Mouse (Mus musculus): ENCODE results near the gene Blvrb.
A peak's percentile ranks its signal among the peaks of the same experiment; 100 is the strongest.

Blvrb gene

DNA sequence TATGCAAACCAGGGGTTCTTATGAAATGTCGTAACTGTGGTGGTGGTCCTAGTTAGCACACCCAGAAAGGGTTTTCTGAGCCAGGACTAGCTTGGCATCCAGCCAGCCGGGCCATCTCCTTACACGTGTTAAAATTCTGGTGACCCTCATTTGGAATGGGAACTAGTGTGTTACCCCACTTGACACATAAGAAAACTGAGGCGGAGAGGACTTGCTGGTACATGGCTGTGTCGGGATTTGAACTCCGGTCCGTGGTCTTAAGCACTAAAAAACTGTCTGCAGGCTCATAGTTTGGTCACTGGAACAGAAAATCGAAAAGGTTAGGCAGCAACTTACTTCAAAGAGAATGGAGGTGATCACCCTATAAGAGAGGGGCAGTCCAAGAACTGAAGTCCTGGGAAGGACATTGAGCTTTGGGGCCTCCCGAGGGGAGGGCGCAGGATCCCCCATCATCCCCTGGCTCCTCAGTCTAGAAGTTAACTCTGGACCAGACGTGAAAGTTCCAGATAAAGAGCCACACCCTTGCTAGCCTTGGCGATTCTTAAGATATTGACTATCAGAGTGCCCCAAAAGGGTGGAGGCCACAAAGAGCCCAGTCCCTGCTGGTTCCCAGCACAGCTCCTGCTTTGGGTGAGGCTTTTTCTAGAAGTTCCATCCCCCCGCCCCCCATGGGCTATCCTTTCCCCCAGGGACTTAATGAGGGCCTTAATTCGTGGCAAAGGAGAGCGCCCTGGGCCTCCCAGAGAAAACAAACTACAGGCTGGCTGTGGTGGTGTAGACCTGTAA lies 836 bp downstream of the Blvrb start:
- DNase-seq (ENCODE audit: low spot score), result no peak

DNA sequence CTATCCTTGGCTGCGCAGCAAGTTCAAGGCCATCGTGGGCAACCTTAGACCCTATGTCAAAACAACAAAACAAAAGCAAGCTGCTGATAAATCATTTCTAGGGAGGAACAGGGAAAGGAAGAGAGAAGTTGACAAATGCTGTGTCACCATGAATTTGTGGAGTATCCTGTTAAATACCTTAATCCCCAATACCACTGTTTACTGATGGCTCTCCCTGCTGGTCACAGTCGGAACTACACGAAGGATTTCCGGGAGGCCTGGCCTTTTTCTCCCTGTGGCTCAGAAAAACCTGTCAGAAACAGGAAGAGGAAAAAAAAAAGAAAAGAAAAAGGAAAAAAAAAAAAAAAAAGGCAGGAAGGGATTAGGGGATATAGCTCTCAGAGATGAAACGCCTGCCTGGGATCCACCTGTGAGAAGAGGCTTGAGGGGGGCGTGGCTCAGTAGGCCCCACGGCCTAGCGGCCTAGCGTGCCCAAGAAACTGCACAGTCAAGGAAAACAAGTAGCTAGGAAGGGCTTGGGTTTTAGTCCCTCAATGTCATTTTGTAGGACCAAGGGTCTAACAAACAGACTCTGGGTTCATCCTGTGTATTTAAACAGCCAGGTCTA lies 1.6 kb downstream of the Blvrb start:
- peak; percentile 64 for DNase-seq (ENCODE audit: low spot score)

DNA sequence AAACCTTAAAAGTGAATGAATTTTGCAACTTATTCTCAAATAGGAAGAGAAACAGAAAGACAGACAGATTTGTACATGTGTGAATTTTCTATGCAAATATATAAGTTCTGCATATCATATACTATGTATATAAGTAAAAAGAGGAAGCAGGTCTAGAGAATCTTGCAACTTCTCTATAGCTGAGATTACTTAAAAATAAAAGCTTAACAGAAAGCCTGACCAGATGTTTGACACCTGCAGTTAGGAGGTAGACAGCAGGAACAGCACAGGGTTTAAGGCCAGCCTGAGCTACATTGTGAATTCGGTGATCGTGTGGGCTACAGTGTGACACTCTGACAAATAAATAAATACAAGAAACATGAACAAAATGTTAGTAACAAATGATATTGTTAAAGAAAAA lies 3.6 kb downstream of the Blvrb start:
- no peak for DNase-seq (ENCODE audit: low spot score)

DNA sequence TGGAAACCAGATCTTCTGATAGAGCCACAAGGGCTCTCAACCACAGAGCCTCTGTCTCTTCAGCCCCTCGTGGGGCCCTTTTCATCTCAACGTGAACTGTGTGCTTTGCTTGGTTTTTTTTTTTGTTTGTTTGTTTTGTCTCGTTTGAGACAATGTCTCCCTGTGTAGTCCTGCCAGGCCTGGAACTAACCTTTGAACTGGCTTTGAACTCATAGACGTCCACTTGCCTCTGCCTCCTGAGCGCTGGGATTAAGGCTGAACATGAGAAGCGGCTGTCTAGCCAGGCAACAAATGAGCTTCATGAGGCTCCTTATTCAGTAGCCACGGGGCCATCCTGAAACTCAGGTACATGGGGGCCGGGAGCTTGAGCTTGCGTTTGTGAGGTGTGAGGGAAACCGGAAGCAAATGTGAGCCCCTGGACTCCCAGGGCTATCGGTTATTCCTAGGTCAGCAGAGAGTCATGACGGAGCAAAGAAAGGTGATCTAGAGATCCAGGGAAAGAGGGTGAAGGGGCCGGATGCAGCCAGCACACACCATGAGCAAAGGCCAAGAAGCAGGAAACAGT lies 4.5 kb downstream of the Blvrb start:
- no peak for DNase-seq (ENCODE audit: low spot score)

DNA sequence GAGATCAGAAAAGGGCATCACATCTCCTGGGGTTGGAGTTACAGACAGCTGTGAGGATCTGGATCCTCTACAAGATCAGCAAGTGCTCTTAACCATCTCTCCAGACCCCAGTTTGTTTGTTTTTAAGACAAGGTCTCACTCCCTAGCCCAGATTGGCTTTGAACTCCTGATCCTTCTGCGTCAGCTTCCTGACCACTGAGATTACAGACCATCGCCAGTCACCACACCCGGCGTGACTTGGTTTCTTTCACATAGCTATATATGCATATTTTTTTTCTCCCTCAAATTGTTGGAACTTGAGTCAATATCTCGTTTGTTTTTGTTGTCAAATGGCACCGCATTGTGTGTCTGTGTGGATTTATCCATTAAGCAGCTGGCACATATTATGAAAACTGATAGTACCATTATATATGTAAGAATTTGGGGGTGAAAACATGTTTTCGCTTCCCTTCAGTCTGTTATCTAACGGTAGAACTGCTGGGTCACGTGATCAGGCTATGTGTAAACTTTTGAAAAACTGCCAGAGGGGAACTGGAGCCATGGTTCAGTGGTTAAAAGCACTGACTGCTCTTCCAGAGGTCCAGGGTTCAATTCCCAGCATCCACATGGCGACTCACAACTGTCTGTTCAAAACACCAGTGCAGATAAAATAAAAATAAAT lies 6.8 kb downstream of the Blvrb start:
- no peak for DNase-seq (ENCODE audit: low spot score)

DNA sequence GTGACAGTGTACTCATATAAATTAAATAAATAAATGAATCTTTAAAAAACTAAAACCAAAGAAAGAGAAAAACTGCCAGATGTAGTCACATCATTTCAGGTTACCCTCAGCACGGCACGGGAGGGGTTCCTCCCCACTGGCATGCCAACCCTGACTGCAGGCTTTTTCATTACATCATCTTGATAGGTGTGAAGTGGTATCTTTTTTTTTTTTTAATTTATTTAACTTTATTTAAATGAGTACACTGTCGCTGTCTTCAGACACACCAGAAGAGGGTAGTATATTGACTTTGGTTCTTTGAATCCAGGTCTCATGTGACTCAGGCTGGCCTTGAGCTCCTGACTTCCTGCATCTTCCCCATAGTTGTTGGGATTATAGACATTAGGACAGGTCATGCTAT lies 7.5 kb downstream of the Blvrb start:
- no peak for DNase-seq (ENCODE audit: low spot score)

DNA sequence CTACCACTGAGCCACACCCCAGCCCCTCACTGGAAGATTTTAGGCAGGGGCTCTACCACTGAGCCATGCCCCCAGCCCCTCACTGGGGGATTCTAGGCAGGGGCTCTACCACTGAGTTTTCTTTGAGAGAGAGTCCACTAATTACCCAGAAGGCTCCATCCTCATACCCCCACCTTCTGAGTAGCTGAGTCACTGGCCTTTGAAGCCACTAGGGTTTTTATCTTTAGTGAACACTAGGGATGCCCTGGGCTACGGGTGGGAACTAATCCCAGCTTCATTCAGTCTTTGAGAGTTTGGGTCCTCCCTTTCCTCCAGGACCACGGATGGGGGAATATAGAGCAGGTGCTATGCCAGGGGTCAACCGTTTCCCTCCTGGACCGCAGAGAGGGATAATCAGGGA lies 10.8 kb downstream of the Blvrb start:
- DNase-seq (ENCODE audit: low spot score), result no peak

DNA sequence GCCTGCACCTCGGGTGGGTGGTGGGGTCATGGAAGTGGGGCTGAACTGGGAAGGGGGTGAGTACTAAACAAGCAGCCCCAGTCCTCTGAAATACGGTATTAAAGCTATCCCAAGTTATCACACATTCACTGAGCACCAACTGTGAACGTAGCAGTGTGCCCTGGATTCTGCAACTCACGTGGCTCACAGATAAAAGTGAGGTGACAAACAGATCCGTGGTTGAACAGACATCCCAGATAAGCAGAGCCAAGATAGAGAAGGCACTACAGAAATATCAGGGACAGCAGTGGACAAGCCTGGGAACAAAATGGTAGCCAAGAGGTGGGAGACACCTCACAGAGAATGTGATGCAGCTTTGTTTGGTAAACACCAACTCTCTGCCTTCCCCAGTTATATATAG lies 11.9 kb downstream of the Blvrb start:
- no peak for DNase-seq (ENCODE audit: low spot score)

DNA sequence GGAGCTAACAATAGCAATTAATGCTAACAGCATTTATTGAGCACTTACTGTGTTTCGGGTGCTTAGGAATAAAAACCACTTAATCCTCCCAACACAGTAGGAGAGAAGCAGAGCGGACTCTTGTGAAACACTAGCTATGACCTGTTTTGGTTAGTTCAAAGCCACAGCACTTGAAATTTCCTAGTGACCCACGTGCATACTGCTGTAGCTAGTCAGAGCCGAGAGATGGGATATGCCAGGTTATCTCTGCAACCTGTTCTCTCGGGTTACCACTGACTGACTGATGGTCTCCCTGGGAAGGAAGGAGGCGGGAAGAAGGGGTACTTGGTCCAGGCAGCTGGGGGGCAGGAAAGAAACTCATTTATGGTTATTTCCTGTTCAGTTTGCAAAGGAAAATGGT lies 12.7 kb downstream of the Blvrb start:
- DNase-seq (ENCODE audit: low spot score), result no peak

DNA sequence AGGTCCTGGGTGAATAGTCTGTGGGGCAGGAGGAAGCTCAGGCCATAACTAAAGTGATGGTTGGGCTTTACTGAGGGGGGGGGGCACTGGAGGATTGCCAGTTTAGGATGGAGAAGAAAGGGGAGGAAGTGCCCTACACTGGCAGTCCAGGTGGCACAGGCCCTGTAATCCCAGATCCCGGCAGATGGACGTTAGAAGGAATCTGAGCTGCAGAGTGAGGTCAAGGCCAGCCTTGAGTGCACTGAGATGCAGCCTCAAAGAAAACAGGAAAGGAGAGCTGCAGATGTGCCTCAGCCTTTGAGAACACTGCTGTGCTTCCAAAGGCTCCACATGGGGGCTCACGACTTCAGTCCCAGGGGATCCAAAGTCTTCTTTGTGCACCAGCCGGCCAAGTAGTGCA lies 19.9 kb downstream of the Blvrb start:
- DNase-seq (ENCODE audit: low spot score), result no peak

DNA sequence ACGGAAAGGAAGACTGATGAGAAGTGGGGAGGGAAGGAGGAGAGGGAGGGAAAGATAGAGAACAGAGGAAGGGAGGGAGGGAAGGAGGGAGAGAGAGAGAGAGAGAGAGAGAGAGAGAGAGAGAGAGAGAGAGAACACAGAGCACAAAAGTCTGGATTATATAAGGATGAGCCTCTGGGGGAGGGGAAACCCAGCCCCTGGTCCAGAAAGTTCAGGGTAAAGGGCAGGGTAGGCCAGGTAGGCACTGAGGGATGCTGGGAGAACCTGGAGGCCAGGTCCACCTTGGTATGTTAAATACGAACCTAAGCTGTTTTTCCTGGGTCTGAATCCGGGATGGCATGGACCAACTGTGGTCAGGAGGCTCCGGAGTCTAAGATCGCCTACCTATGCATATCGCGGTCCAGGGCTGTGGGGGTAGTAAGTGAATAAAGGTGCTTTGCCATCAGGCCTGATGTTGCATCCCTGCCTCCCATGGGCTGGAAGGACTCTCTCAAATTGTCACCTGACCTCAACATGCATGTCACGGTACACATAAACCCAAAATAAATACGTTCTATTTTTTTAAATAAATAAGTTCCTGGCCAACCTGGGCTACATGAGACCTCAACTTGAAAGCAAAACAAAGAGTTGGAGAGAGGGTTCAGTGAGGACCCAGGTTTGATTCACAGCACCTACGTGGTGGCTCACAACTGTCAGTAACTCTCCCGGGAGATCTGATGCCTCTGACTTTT lies 23.8 kb downstream of the Blvrb start:
- no peak for DNase-seq (ENCODE audit: low spot score)

DNA sequence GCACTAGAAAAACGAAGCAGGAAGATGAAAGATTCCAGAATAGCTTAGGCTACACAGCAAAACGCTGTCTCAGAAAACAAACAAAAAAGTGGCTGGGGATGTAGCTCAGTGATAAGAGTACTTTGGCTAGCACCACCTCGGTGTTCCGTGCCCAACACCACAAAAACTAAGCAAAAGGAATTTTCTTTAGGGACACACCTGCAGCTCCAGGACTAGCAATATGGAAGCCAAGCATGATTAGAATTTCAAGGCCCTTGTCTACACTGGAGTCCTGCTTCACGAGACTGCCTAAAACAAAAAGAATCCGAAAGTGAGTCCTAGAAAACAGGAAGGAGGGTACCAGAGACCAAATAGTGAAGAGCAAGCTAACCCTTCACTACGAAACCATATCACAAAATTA lies 24.8 kb downstream of the Blvrb start:
- no peak for DNase-seq (ENCODE audit: low spot score)

DNA sequence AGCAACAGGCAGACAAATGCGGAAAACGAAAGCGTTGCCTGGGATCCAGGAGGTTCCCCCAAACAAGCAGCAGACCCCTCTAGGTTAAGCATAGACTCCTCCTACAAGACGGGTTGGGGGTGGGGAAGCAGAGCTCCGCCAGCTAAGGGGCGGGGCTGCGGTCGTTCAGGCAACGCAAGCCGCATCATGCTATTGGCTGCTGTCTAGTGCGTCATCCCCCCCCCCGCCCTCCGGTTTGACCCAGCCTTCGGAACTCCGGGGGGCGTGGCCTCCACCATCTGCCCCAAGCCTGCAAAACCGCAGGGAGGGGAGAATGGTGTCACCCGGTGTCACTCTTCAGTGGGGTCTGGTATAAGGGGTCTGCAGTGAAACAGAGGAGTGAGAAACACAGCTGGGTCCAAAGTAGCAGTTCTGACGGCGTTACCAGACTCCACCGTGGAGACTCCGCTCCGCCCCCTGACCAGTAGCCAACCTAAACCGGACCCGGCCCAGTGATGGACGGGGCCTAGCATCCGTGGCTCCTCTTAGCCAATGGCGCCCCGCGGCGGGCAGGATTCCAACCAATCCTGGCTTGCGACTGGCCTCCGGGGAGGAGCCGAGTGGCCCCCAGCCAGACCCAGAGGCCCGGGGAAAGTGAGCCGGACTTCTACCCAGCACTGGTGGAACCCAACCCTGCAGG lies 25.5 kb downstream of the Blvrb start, which contains the start of gene Sertad3:
Gene Sertad3 (plus strand): TSS at position 613 of the 679 bp plus-strand sequence.
- DNase-seq (ENCODE audit: low spot score), result peak; percentile 98

DNA sequence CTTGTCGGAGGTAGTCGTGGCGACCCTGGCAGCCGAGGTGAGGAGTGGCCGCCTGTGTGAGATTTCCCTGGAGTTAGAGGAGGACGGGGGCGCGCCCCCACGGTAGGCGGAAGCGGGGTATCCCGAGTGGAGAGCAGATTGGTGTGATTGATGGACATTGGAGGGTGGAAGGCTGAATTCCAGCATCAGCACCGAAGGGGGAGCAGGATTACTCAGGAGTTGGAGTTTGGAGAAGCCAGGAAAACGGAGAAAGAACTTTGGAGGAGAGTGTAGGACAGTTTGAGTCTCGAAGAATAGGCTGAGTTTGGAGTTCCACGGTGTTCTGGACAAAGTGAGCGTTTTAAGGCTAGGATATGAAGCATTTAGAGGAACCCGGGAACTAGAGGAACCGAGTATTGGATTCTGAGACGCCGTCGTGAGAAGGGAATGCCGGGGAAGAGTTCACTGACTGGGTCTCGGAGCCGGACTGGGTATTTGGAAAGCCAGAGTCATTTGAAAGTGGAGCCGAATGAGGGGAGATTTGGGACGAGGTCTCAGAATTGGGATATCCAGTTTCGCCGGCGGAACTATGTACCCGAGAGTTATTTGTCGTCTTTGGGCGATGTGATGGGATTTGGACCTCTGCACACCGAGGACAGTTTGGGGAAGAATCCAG lies 26.2 kb downstream of the Blvrb start:
- DNase-seq (ENCODE audit: low spot score), result no peak

DNA sequence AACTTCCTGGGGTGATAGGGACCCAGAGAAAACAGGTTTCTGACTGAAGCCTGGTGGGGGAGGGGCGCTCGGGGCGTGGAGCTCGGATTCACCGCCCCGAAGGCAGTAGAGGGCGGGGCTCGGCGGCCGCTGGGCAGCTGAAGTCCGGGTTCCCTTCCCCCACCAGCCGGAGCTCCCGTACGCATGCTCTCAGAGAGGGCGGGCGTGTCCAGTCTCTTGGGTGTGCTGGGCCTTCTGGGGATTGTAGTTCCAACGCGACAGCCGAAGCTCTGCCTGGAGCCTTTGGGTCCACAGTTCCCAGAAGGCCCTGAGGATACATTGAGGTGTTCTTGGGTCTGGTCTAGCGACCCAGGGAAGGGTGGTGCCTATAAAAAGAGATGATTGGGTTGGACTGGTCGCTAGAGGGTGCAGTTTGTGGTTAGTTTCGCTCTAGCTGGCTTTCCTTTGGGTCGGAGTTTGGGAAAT lies 26.7 kb downstream of the Blvrb start:
- DNase-seq (ENCODE audit: low spot score), result peak; percentile 99

DNA sequence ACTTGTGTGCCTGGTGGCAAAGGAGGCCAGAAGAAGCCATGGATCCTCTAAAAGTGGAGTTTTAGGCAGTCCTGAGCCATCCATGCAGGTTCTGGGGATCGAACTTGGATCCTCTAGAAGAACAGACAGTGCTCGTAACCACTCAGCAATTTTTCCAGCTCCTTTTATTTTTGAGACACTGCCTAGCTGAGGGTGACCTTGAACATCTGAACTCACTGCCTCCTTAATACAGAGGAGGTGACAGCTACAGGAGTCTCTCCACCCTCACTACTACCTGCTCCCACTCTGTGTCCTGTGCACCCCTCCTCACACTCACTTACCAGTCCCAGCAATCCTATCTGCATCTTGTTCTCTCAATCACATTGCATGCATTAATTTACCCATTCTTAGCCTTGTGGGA lies 27.8 kb downstream of the Blvrb start:
- DNase-seq (ENCODE audit: low spot score), result no peak

DNA sequence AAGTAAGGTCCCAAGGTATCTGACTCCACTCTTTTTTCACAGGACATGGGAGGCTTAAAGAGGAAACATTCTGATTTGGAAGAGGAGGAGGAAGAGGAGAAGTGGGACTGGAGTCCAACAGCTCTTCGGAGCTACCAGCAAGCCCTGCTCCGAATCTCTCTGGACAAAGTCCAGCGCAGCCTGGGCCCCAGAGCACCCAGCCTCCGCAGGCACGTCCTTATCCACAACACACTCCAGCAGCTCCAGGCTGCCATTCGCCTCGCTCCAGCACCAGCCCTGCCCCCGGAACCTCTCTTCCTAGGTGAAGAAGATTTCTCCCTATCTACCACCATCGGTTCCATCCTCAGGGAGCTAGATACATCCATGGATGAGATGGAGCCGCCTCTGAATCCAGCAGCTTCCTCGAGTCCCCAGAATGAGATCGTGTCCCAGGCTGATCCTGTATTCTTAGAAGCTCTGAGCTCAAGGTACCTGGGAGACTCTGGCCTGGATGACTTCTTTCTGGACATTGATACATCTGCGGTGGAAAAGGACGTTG lies 28.4 kb downstream of the Blvrb start:
- DNase-seq (ENCODE audit: low spot score), result no peak

DNA sequence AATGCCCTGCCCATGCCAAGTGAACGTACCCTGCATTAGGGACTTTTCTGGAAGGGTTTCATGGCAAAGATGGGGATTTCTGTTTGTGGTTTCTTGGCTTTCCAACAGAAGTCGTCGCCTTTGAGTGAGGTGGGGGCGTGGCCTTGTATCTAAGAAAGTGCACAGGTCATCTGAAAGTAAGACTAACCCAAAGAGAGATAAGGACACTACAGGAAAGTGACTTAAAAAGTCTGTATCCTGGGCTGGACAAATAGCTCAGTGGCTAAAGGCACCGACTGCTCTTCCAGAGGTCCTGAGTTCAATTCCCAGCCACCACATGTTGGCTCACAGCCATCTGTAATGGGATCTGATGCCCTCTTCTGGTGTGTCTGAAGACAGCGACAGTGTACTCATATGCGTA lies 30.8 kb downstream of the Blvrb start:
- no peak for DNase-seq (ENCODE audit: low spot score)

DNA sequence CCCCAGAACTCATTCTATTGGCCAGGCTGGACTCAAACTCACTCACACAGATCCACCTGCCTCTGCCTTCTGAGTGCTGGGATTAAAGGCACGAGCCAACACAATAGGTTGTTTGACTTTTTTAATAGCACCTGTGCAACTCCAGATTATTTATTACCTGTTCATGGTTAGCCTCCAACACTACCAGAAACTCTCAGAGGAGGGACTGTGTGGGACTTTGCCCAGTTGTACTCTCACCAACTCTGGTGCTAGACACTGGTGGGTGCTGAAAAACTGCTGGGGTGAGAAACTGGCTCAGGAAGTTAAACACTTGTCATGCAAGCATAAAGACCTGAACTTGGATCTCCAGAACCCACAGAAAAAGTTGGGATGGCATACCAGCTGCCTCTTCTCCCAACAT lies 32.0 kb downstream of the Blvrb start:
- DNase-seq (ENCODE audit: low spot score), result no peak

DNA sequence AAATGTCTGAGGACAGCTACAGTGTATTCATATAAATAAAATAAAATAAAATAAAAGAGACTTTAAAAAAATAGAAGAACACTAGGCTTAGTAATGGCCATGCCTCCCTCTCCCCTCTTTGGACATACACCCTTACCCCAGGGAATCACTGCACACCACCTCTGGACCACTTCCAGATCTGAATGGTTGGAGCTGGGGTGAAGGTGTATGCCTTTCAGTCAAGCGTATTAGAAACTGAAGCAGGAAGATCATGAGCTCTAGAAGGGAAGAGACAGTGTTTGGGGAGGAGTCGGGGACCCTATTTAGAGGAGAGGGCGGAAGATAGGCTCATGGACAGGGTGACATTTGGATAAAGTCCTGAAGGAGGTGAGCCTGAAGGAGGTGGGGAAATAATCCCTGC lies 32.7 kb downstream of the Blvrb start:
- no peak for DNase-seq (ENCODE audit: low spot score)
